Mouse (Mus musculus): ENCODE data around the gene Zfp879.

Gene Zfp879

DNA sequence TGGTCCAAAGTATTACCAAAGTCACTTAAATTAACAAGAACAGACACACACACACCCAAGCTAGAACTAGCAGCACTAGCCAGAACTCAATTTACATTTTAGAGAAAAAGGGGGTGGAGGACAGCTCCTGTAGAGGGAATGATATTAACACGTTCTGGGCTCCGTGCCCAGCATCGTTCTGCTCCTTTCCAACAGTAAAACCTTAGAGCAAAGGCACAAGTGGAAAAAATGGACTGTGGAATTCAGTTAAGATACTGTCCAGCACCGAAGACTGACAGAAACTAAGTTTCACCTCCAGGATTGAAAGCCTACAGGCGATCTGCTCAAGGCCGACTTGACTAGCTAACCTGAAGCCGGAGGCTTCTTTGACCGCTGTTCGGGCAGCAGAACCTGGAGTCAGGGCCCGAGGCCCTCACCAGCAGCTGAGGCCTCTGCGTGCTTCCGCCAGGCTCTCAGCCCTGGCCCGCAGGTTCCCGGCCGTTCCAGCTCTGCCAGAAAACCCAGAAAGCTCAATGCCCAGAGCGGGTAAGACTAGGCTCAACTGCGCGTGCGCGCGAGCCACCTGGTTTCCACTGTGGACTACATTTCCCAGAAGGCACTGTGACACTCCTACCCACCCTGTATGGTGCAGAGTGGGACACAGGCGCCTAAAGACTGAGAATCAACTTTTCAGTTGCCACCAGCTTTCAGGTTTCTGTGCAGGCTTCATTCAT, at the start of gene Zfp879:
Zfp879 (minus strand) TSS at position 530 of the 713 bp plus-strand sequence.
- DNase-seq (ENCODE audit: low spot score in 2 of 2) = peak; percentile 94

DNA sequence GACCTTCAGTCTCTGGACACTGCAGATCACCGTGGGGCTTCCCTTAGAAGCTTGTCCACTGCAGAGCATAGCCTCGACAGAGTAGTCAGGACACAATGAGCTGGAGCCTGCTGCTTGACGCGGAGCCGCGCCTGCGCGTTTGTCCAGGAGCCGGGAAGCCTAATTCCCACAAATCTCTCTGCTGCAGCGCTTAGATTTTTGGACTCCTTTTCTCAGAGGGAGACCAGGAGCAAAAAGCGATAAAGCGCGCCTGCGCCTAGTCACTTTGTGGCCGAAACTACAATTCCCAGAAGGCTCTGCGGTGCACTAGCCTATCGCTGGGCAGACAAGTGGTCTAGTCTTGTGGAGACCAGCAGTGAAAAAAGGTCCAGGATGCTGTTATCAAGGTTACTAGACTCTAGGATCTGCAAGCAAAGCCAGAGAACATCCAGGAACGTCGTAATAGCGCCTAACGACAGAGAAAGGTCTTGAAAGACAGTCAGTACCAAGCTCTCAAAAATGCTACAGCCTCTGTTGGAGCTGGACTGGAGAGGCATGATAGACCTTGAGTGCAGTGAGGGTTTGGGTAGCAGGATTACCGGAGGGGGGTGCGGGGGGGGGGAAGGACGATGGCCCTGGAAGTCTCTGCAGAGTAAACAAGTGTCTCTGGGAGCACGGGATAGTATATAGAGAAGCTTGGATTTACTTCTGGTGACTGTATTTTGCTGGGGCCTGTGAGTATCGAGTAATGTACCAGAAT, 46.2 kb upstream of the Zfp879 start, which contains the start of gene Zfp454:
Zfp454 (minus strand) TSS at position 262 of the 739 bp plus-strand sequence.
- DNase-seq (ENCODE audit: low spot score in 2 of 2) = peak; percentile 82 to 88

DNA sequence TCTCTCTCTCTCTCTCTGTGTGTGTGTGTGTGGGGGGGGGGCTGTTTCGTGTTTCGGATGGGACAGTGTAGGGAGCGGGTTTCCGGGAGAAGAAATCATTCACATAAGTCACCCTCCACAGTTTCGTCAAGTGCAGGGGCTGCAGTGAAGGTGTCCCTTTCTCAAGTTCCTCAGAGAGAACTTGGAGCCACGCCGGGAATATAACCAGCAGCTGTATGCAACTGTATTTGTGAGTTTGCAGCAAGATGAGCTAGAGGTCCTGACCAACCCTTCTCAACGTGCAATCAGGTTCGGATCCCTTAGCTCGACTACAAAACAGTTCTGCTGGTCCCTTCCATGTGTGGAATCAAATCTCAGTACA, 45.6 kb upstream of the Zfp879 start:
- peak in 1 of 2 experiments; percentile 12 for DNase-seq (ENCODE audit: low spot score in 2 of 2)

DNA sequence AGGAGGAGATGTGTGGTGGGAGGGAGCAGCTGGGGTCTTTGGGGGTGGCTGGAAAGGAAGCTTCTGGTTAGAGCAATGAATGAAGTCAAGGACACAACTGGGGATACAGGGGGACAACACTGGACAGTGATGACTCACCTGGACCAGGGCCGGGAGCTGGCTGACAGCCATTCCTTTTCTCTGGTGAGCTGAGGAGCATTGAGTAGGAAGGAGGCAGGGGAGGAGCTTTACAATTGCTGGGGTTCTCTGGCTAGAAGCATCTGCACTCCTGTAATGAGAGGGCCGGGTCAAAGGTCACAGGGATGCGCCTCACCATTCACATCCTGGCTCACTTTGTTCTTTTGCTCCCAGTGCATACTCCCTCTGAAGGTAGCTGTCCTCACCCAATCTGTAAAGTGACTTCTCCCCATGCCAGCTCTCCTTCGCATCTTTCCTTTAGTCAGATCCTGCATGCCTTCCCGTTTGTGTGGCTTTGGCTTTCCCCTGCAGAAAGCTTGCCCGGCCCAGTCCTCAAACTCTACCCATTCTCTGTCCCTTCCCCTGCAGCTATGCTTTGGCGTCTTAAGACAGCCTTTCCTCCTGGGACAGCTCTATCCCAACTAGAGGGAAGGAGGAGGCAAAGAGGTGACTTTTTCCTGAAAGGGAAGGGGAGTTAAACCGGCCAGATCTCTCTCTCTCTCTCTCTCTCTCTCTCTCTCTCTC, 45.0 kb upstream of the Zfp879 start:
- DNase-seq (ENCODE audit: low spot score in 2 of 2) = no peak

DNA sequence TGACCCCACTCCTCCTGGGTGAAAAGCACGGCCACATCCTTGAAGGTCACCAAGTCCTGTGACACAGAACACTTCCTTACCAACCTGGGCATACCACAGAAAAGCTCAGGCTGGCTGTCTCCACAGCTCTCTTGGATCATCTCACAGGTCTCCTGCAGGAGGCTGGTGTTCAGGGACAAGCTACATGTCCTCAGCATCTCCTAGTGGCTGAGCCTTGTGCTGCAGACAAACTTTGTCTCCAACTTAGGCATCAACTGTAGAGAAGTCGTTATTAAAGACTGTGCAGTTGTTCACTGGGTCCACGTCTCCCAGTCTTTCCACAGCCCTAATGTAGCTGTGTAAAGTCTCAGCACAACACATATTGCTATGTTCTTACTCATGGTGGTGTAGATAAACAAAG, 42.4 kb upstream of the Zfp879 start:
- no peak for DNase-seq (ENCODE audit: low spot score in 2 of 2)

DNA sequence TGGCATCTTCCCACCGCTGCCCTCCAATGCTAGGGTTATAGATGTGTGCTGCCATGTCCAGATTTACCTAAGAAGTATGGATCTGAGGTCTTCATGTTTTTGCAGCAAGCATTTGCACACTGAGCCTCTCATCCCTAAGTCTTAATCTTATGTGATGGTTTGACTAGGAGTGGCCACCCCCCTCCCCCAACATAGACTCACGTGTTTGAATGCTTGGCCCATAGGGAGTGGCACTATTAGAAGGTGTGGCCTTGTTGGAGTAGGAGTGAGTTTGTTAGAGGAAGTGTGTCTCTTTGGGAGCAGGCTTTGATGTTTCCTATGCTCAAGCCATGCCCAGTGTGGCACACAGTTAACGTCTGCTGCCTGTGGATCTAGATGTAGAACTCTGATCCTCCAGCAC, 37.3 kb upstream of the Zfp879 start:
- DNase-seq (ENCODE audit: low spot score in 2 of 2) = no peak

DNA sequence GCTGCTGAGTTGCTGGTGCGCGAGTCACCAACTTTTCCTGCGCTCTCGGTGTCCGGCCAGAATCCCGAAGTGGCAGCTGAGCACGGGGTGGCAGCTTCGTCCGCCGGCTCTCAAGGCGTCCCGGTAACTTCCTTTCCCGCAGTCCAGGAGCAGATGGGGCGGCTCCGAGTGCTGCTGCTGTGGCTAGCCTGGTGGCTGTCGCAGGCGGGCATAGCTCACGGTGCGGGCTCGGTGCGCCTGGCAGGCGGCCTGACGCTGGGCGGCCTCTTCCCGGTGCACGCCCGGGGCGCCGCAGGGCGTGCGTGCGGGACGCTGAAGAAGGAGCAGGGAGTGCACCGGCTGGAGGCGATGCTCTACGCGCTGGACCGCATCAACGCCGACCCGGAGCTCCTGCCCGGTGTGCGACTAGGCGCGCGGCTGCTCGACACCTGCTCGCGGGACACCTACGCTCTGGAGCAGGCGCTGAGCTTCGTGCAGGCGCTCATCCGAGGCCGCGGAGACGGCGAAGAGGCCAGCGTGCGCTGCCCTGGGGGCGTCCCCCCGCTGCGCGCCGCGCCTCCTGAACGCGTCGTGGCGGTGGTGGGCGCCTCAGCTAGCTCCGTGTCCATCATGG, 9.7 kb upstream of the Zfp879 start:
- DNase-seq (ENCODE audit: low spot score in 2 of 2) = no peak

DNA sequence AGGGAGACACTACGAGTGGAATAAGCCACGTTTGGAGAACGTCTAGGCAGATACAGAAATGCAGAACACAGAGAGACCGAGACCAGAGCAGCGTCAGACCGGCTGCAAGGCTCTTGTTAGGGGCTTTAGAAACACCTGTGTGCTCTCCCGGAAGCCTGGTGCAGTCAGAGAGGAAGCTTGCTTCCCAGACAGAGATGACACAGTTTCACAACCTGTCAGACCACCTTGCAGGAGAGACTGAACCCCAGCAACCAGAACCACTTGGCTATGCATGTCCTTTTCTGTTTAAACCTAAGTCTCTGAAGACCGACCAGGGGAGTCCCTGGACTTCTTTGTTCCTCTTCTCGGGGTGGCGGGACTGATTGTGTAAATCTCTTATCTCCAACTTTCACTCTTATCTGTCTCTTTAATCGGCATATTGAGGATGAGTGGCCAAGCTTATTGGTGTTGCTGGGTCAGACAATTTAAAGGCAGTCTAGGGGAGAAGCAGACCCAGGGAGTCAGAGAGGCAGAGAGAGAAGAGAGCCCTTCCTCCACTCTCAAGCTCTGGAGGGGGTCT, 8.9 kb upstream of the Zfp879 start, which contains the start of gene Grm6:
Grm6 (plus strand) TSS at position 509 of the 559 bp plus-strand sequence.
- no peak for DNase-seq (ENCODE audit: low spot score in 2 of 2)

DNA sequence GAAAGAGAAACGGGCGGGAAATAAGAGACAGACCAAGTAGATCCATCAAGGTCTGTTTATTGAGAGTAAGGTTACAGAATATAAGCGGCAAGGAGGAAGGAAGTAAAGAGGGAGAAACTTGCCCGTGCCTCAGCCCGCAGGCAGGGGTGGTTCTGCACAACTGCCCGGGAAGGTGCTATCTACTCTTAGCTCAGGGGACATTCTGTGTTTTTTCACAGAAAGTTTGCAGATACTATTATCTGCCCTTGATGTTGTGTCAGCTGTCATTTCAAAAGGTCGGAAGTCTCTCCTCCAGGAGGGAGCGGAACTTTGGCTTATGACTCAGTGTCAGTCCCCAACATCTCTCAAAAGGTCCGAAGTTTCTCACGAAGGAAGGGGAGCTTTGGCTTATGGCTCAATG, 8.0 kb upstream of the Zfp879 start:
- no peak for DNase-seq (ENCODE audit: low spot score in 2 of 2)

DNA sequence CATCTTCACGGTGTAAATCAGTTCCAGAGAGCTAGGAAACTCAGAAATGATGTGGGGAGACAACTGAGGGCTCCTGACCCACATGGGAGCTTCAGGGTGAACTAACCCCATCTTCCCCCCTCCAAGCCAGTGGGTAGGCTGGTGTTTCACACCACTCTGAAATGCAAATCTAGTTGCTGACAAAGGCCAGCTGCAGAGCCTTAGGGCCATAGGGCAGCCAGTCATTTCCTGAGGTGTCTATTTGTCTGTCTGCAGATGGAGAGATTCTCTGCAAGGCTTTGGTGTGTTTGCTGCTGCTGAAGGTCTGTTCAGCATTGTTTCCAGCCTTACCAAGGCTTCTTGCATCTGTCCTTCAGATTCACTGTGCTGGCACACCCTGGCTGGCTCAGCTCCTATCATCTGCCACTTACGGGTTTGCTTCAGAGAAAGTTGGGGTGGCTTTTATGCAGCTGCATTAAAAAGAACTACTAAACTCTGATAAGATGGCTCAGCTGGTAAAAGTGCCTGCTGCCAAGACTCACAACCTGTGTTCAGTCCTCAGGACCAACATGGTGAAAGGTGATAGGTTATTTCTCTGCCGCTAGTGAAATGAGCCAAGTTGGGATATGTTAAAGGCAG, 7.3 kb upstream of the Zfp879 start:
- no peak for DNase-seq (ENCODE audit: low spot score in 2 of 2)

DNA sequence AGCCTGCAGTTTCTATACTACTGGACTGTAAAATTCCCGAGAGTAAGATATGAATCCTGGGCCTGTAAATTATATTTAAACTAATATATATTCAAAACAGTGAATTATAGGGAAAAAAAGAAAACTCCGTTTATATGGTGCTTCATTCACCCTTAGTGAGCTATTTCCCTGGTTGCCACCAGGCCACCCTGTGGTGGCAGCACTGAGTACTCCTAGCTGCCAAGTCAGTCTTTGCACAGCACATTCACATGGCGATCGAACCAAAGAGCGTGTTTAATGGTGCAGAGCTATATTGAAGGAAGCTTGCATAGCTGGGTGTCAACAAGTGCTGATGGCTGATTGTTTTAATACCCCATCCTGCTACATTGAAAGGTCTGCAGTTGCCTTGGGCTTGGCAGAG, 5.7 kb upstream of the Zfp879 start:
- no peak for DNase-seq (ENCODE audit: low spot score in 2 of 2)

DNA sequence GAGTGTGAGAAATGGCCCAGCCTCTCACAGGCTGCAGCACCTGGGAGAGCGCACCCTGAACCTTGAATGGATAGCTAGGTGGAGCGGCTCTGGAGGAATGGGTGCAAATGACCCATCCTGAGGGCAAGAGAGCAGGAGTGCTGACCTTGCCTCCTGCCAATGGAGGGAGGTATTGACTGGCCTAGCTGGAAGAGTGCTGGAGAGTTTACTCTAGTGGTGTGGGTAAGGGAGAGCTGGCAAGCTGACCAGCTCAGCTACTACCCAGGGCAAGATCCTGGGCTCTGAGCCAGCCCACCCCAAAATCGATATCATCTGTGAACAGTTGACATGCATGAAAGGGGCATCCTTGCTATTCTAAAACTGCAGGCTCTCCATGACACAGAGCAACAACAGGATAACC, 4.6 kb upstream of the Zfp879 start:
- DNase-seq (ENCODE audit: low spot score in 2 of 2) = no peak

DNA sequence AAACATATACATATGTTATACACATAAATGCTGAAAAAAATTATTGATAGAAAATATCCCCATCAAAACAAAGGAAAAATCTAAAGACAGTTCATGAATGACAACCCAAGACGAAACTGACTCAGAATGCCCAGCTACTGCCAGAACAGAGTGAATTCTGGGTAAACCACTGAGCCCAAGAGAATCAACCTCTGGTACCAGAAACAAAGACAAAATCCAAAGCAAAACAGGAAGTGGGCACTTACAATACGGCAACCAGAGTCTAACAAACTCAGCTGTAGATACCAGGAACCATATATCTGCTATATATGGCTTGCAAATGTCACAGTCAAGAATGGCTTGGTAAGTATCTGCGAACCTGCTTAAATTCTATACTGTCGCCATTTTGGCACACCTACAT, 5.6 kb downstream of the Zfp879 start:
- no peak for DNase-seq (ENCODE audit: low spot score in 2 of 2)

DNA sequence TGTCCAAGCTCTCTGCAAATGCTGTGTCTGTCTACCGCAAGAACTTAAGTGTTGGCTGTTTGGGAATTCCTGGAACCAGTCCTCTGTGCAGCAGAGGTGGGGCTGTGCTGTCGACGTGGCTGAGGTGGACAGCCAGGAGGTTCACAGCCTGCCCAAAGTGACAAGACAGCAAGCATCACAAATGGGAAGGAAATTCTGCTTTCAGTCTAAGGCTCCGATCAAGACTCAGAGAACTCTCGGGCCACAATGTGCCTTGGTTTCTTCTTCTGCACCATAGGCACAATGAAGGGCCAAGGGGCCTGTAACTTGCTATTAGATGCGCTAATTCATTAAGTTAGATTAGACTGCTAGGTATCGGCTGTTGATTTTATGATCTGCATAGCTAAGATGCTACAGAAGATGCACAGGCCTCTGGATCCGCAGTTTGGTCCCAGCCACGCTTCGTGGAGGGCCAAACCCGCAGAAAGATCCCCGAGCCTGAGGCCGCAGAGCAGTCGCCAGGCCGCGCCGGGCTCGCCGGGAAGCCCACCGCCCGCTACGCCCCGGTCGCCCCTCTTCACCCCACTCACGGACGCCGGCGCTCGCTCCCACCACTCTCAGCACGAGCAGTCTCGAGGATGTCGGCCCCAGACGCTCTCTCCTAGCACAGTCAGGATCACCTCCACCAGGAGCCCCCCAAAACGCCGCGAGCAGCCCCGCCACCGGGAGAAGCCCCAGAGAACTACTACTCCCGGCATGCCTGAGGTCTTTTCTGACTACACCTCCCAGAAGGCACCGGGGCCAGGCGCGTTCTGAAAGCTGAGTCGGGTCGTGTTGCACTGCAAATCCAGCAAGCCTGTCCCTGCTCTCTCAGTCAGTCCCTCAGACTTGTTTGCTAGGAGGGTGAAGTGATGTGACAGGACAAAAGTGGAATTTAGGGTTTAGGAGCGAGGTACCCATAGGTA, 14.1 kb downstream of the Zfp879 start, which contains the start of gene Zfp354c:
Zfp354c (minus strand) TSS at position 715 of the 944 bp plus-strand sequence.
- DNase-seq (ENCODE audit: low spot score in 2 of 2) = peak; percentile 76 to 87

DNA sequence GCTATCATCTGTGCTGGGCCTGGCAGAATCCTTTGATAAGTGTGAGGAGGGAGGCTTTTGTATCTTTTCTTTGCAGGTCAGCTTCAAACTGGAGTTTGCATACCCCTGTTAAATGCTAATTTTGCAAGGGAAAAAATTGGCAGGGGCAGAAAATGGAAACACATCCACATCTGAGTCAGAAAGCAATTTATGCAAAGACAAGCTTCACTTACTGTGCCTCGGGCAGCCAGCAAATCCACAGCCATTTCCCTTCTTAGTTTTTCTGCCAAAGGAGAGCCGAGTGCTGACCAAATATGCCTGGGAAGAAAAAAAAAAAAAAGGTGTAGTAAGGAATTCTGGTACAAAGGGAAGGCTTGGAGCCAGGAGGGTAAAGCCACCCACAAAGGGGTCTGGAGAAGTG, 15.1 kb downstream of the Zfp879 start:
- no peak for DNase-seq (ENCODE audit: low spot score in 2 of 2)

DNA sequence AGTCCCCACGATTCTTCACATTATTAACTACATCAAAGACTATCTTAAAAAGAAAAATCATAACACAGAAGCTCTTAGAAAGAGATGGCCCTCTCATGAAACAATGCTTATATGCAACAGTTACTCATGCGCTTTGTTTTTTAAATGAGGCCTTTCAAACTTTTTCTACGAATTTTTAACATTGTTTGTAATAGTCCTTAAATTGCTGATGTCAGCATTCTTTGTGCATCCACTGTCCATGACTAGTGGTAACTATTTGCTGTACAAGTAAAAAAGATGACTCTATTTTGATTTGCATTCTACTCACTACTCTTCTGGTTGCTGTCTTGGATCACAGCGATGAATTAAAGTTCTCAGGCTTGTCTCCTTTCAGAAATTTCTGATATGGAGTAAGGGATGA, 27.1 kb downstream of the Zfp879 start:
- DNase-seq (ENCODE audit: low spot score in 2 of 2) = no peak

DNA sequence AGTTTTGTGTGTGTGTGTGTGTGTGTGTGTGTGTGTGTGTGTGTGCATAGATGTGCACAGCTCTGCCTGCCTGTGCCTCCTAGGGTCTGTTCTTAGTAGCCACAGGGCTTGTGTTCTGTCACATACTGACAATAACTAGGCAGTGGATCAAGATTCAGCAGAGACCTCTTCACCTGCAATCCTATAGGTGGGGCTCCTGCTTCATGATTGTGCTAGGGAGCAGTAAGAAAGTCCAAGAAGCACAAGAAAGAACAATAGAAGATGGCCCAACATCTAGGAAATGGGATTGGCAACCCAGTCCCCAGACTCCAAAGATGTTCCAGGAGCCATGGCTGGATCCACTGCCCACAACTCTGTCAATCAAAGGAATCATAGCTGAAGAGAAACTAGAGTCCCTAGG, 42.5 kb downstream of the Zfp879 start:
- no peak for DNase-seq (ENCODE audit: low spot score in 2 of 2)

DNA sequence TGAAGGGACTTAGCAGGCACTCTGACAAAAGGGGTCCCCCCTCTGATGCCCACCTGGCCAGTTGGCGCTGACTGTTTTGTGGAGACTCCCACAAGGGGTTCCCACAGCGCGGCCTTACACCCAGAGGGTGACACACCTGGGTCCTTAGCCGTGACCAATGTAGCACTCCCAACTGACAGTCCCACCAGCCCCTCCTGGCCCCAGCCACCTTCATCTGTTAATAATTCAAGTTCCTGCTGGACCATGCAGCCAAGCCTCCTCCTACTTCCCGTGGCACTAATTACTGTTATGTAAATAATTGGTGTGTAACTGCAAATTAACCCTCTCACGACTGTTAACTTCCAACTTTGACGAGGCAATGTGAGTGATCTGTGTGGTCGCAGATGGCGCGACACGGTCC, 43.7 kb downstream of the Zfp879 start:
- no peak for DNase-seq (ENCODE audit: low spot score in 2 of 2)
